Mouse (Mus musculus) layer of hippocampus, postnatal 10 days (tissue): ENCODE results near the gene Ntrk3. TPM values are rescaled to one million over a fixed set of nuclear protein-coding genes. Genes with fewer than 3 reads are reported as not detected.

ENCODE experiments used
- DNase-seq, 2 experiments: peaks; one replicate each; pipeline ENCODE4 v3.0.0; 2021; ENCODE audit warnings: low spot score in 2 of 2
- long read RNA-seq: library from polyadenylated mRNA; stranded (forward); transcript quantifications from one replicate; pipeline ENCODE4 v2.0.0, GENCODE M21; 2023
- total RNA-seq, 2 experiments: library from RNA; stranded (reverse); gene quantifications; 2 replicates each; pipeline ENCODE4 v1.2.3; 2021

The Ntrk3 gene
- 100 to 1,000 TPM; 173 to 199 TPM for total RNA-seq
- long read RNA-seq, partial matches to known transcripts = 12 of 29 reads
- long read RNA-seq, other reads (novel, unspliced or antisense) = 13 of 29 reads

DNA sequence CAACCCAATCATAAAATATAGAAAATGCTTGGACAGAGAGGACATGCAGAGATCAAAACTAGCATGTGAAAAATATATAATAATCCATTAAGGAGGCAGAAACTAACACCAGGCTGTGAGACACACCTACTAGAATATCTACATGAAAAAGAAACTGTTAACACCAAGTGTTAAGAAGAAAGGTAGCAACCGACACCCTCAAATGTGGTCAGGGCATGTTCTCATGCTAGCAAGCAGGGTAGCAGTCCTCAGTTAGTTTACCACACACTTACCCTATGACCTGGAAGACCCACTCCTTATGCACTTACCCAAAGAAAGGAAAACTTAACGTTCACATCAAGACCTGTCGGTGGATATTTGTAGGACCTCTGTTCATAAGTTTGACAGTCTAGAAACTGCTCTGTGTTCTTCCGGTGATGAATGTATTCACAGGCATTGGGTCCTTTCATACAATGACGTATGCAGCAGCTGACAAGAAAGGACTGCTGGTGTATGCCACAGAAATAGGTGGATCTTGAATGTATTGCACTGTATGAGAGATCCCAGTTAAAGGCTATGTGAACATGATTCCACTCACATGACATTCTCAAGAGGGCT is at the start of gene Ntrk3:
Ntrk3 (minus strand) TSS at position 399 of the 597 bp plus-strand sequence.
- no peak for DNase-seq

DNA sequence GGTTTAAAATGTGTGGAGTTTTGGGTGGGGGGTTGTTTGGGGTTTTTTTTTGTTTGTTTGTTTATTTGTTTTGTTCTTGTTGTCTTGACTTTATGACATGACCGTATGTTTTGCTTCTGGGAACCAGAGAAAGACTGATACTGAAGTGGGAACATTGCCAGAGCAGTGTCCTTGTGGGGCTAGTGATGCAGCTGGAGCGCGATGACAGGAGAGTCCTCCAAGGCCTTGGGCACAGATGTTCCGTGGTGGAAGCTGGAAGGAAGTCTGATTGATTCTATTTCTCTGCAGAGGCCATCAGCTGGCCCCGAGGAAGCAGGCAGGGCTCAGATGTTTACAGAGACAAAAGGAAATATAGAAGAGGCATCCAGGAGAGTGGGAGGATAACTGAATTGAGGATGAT is 48.1 kb upstream of the Ntrk3 start:
- DNase-seq = no peak

DNA sequence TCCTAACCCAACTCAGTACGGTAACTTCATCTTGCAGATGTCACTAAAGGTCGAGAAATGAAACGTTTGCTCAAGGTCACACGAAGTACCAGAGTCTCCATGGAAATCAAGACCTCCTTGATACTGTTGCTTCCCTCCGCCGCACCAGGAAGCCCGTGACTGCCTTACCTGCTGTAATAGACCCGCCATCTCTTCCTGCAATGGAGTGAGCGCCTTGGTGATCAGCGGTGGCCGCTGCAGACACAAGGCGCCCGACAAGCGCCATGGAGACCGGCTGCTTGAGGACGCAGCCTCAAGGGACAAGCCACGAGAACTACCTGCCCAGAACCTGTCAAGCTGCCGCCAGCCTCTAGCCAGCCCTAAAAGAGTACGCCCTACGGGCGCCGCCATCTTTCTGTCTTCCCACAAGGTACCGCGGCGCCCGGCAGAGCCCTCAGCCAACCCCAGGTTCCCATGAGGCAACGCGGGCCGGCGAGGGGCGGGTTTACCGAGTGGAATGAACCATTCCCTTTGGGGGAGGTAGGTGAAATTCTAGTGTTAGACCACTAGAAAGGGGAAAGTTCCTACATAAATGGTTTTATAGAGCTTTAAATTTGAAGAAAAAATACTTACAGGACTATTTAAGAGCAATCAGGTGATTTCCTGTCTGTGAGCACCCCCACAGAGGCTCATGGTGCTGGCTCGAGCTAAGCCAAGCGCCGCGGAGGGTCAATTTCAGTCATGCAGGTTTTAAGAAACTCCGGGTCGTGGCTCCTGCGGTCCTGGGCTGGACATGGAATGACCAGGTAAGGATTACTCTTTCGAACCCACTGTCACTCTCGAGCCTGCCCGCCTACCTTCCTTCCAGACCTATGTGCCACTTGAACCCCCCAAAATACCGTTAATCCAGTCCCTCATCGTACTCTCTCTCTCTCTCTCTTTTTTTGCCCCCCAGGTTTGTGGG is 45.1 kb upstream of the Ntrk3 start, which contains the start of the genes Mrps11 and Mrpl46:
Mrps11 (plus strand) TSS at position 481 of the 943 bp plus-strand sequence.
Mrpl46 (minus strand) TSS at position 893 of the 943 bp plus-strand sequence.
- peak; percentile 81 to 87 for DNase-seq

DNA sequence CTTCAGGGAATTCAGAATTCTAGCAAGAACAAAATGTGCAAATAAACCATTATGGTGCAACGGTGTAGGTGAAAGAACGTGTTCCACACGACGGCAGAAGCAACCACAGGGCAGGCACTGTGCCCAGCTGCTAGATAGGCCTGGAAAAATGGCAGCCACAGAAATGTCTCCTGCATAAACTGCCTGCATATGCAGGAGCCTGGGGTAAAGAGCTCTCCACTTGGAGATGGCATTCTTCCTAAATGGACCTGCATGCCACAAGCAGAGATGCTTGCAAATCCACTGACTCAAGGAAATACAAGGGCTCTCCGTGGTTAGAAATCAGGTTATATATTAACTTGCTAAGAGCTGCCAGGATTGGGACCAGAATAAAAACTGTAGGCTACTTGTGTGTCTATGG is 40.9 kb upstream of the Ntrk3 start:
- DNase-seq = no peak

DNA sequence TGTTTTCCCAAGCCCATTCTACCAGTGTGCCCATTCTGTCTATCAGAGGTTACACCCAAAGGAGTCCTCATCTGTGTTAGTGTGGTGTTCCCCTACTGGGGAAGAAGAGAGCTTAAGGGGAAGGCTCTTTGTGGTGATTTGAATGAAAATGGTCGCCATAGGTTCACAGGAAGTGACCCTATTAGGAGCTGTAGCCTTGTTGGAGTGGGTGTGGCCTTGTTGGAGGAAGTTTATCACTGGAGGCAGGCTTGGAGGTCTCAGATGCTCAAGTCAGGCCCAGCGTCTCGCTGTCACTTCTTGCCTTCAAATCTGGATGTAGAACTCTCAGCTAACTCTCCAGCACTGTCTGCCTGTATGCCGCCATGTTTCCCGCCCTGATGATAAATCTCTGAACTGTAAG is 33.1 kb upstream of the Ntrk3 start:
- DNase-seq = no peak

DNA sequence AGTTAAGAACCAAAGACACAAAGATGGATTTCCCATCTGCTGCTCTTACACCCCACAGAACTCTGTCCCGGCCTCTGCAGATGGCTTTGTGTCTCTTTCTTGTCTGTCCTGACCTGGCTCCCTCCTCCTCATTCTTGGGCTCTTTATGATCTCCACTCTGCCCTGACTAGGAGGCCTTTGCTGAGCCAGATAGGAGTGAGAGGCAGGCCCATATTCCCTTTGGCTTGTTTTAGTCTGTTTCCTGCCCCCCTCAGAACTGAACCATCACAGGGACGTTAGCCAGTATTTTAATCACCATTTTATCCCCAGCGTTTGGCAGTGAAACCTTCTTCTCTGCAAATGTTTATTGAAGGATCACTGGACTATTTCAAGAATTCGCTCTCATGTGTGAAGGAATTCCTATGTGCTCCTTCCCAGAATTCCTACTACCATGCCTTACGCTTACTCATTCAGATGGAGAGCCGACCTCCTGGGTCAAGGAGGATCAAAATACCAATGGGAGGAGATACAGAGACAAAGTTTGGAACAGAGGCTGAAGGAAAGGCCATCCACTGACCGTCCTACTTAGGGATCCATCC is 31.4 kb upstream of the Ntrk3 start:
- no peak for DNase-seq

DNA sequence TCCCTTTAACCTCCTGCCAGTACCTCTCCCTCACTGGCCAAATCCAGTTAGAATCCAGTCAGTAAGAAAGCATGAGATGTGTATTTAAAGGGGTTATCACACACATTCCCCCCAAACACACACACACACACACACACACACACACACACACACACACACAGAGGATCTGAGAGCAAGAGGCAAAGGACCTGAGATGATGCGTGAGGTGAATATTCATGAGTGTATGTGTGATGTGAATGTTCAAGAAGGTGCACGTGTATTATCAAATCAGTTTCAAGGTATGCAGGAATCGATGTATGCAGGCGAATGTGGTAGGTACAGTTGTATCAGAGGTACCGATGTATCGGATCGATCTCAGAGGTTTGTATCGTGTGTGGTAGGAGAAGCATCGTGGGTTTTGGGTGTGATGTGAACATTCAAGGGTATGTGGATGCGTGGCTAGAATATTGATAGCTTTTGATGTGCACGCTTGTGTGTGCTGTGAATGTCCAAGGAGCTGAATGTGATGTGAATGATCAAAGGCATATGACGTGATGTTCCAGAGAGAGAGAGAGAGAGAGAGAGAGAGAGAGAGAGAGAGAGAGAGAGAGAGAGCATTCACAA is 30.2 kb upstream of the Ntrk3 start:
- no peak for DNase-seq

DNA sequence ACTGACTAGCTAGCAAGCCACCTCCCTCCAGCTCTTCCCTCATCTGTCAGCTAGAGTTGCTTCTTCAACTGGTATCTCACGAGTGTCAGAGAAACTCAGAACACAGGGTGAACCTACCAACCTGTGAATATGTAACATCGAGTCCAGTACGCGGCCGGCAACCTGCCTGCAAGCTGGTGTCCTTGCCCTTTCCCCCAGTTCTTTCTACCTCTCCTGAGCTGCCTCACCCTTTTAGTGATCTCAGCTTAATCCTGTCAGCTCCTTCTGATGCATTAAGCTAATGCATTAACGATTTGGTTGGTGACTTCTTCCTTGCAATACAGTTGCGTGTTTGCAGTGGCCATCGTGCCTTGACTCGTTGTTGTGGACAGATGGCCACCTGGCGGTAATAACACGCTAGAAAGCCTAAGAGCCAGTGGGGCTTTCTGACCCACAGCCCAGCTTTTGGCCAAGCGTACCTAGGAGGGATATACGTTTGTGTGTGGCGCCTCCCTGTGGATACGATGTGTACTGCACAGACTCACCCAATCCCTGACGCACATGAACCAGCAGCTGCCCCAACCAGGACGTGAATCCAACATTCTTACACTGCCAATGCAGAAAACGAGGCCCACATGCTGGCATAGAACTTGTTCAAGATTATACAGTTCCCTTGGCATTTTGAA is 28.3 kb upstream of the Ntrk3 start:
- DNase-seq = peak; percentile 97

DNA sequence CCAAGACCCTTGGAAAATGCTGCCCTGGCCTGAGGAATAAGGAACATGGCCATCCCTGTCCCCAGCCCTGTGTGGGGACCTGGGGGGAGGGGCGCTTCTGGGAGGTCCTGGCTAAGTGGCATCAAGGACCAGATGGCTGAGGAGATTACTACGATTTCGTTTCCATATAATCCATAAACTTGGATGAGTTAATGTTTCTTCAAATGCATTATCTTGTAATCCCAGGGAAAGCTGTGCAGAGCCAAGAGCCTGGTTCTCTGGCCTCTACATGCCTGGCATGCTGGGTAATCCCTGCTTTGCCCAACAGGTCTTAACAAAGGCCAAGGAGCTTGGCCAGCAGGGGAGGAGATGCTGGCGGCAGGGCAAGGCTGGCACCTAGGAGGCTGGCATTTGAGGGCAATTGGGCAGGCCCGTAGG is 27.4 kb upstream of the Ntrk3 start:
- DNase-seq = peak in 1 of 2 experiments; percentile 43

DNA sequence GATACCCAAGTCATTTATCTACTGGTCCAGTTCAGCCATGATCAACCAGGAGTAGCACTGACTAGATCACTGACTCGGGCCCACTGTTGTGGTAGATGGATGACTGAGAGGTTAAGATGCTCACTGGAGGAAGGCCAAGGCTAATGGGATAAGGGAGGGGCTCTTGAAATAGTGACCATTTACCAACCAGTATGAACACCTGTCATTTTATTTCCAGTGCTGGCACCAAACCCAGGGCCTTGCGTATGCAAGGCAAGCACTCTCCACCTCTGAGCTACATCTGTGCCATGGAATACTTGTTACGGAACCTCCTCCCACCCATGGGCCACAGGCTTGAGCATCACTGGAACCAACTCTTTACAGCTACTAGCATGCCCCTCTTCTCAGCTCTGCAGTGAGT is 26.0 kb upstream of the Ntrk3 start:
- DNase-seq = no peak

DNA sequence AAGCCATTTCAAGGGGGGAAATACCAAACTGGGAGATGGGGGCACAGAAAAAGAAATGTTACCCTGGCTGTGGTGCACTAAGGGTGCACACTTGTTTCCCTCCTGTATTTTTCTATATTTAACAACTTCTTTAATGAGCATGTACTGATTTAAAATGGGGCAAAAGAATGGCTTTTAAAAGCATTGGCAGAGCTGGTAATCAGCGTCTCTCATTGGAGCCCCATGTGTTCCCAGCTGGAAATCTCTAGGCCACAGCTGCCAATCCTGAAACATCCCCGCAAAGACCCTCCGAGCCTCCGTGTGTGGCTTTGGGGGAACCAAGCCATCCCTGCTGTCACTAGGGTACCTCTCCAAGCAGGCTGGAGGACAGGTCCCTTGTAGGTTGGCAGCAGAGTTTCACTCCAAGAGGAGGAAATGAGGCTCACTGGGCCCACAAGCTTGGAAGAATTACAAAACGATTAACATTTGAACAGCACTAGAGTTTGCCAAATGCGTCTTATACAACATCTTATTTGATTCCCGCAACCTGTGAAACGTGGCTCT is 16.7 kb upstream of the Ntrk3 start:
- DNase-seq = peak; percentile 32 to 44

DNA sequence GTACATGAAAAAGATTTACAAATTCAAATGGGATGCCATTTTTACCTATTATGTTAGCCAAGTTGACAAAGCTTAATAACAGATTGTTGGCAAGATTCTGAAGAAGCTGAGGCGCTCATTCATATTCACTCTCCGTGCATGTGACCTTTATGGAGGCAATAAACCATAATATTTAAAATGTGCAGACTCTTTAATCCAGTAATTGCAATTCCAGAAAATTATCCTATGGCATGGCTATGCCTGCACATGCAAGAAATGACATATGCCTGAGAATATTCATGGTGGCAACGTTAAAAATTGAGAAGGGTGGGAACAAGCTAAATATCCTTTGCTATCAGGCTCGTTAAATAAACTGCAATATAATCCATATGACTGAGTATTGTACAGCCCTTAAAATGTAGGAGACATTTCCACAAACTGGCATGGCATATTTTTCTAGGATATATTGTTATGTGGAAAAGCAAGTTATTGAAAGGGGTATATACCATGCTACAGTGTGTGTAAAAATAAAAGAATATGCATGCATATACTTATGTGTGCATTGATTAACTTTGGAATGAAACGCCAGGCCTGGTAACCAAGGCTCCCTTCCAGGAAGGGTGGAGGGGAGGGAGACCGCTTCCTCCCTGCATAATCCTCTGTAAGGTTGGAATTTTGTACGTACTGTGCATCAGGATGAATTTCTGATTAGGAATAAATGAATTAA is 16.1 kb upstream of the Ntrk3 start:
- DNase-seq = no peak

DNA sequence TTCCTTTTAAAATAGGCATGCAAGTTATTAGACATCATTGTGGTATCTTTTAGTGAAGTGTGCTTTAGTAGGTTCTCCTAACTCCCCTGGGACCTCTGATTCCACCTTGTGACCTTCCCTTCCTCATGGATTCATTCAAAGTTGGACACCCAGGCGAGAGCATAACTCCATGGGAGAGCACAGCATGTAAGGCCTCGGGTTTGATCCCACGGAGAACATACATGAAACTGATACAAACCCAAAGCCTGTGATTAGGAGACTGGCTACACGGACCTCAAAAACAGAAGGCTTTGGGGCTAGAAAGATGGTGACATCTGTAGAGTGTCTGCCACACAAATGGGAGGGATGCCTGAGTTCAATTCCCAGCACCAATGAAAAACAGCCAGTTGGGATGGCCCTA is 15.1 kb upstream of the Ntrk3 start:
- no peak for DNase-seq

DNA sequence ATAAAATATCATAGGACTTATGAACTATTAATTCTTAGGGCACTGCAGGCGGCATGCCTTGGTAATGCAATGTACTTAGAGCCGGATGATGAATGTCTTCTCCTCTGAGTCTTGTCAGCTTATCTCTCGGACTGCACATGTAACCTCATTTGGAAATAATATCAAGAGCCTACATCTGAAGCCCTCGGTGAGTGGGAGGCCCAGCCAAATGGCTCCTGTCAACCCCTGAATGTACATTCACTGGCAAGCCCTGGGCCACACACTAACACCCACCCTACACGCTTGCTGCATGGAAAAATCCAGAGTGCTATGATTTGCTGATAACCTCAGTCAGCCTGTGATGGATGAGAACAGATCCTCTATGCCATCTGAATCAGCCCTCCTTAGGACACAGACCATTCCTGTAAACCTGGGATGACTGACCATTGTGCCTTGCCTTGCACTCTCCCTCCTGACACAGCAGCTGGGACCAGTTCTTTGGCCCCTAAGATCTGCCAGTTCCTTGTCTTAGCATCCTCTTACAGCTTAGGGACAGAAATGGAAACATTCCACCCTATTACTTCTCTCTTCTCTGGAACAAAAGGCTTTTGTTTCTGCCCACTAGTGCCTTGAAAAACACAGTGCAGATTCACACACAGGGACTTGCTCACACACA is 6.0 kb upstream of the Ntrk3 start:
- DNase-seq = no peak

DNA sequence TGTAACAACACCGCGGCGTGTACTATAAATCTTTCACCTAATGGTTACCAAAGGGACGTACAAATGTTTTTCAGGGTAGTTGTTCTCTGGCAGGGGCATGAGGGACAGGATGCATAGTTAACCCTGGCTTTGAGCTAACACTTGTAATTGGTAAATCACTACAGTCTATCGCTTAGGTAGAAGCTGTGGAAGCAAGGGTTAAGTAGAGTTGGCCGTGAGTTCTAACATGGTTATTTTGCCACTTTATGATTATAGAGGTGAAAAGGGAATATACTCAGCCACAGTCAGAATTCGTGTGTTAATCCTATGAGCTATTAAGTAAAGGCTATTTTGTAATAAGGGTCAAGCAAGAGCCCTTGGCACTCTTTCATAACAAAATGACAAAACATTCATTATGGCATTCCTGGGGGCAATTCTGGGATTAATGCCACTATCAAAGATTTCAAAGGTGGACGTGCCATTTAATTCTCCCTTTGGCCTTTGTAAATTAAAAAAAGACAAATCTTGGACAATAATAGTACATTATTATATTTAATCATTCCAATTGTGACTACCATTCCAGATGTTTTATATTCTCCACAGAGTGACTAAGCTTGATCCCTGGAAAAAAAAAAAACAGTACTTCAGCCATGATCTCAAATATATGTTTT is 1.7 kb upstream of the Ntrk3 start:
- no peak for DNase-seq

DNA sequence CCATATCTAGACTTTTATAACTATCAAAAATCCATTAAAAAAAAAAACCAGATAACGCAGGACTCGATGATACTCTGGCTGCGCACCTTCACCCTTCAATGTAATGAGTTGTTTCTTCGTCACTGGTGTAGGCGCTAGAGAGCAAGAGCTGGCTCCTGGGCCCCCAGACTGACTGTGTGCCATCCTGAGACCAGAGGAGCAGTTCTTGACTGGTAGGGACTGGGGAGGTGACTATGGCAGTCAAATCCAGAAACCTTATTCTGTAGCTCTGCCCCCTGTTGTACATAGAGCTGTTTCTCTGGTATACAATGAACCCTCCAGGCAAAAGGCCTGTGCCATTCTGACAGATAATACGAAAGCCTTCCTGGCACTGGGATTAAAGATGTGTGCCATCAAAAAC is 616 bp downstream of the Ntrk3 start:
- DNase-seq = no peak

DNA sequence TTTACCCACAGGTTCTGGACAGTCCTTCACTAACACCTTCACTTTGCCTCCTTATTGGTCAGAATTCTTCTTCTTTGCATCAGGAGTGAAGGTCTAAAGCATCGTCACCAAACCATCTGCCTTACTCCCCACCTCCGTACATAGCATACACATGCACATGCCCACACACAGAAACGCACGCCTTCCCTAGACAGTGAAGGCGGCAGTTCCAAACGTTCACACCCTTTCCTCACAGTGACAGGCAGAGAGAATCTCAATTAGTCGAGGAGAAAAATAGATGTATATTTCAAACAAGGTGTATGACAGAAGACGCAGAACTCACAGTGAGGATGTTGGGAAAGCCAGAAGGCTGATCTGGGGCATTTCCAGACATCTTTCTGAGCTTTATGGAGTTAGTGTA is 6.4 kb downstream of the Ntrk3 start:
- no peak for DNase-seq

DNA sequence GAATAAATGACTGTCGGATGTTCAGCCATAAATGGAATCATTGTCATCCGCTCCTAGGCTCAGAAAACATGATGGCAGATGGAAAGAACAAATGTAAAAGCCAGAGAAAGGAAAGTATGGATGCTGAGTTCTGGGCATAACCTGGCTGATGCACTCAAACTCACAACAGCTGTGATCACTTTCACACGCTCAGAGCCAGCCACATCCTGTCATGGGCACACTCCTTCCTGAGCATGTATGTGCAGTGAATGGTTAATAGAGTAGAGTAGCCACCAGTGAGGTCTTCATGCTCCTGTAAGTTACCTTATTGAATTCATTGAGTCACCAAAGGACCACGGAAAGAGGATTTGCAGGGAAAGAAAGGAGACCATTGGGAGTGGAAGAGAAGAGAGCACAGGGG is 13.2 kb downstream of the Ntrk3 start:
- DNase-seq = no peak

DNA sequence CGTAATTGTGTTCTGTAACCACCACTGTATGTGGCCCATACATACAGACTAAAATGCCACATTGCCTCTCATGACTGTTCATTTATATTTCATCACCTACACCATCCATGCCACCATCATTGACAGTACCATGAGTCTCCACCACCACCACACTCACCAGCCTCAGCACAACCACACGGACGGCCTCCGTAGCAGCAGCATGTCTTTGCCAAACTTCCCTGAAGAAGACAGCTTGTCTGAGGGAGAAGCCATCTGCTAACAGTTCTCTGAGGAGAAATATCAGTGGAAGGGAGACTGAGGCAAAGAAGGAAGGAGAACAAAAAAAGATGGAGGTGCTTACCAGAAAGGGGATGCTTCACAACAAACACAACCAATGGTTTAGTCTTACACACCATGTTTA is 15.8 kb downstream of the Ntrk3 start:
- DNase-seq = no peak
